Mouse (Mus musculus) olfactory bulb, adult 2 months (tissue): ENCODE data around the gene Lrrc4c. TPM values are rescaled to one million over a fixed set of nuclear protein-coding genes. Genes with fewer than 3 reads are reported as not detected.

Source experiments
- H3K27ac ChIP-seq: fragments of 200-500 bp; 2 replicates; pipeline ENCODE4 v1.5.1; 2012; ENCODE audit warnings: low read depth, low read length; ENCODE audit not compliant: insufficient read depth
- H3K4me1 ChIP-seq: fragments of 200-500 bp; 2 replicates; pipeline ENCODE4 v1.6.1; 2012; ENCODE audit warnings: low read length; ENCODE audit not compliant: control insufficient read depth, insufficient read depth
- H3K4me3 ChIP-seq: fragments of 200-500 bp; 2 replicates; pipeline ENCODE4 v1.5.1; 2012; ENCODE audit warnings: mild to moderate bottlenecking, low read depth, low read length, moderate library complexity; ENCODE audit not compliant: insufficient read depth
- CTCF ChIP-seq: fragments of 200-500 bp; IDR thresholded peaks from 2 replicates; pipeline ENCODE4 v1.5.1; 2012; ENCODE audit warnings: low read depth, mild to moderate bottlenecking, low read length, moderate library complexity; ENCODE audit not compliant: insufficient read depth
- POLR2A ChIP-seq: fragments of 200-500 bp; IDR thresholded peaks from 2 replicates; pipeline ENCODE4 v1.6.1; 2012; ENCODE audit warnings: mild to moderate bottlenecking, low read depth, low read length, moderate library complexity; ENCODE audit not compliant: insufficient read depth
- WGBS: fragments of 180-500 bp; shearing (Covaris S2); methylation state at CpG from one replicate; pipeline ENCODE4 v1.1.7; 2018; 5-methylcytosine and 5-hydroxymethylcytosine counted together
- polyA plus RNA-seq: library from polyadenylated mRNA; stranded (reverse); fragments of >200 nt; gene quantifications from 2 replicates; pipeline ENCODE4 v1.2.4, GENCODE M21; 2012; ENCODE audit warnings: low replicate concordance; ENCODE audit not compliant: missing spikeins, insufficient read depth, insufficient read length

Gene Lrrc4c
- polyA plus RNA-seq, 1 experiment: not detected

- Histone ChIP-seq H3K4me1 (no peaks in the 10 kb centered on the region), H3K27ac (no peak overlapping the region), H3K4me3 (no peak overlapping the region)
- TF ChIP-seq POLR2A (no peak), CTCF (no peak)
- WGBS: 64% methylated on average over 2 of the region's 2 CpGs
Observed at GRCm38 (mm10) chr2:97274651-97275050, 956.7 kb downstream of the Lrrc4c start.

- Histone ChIP-seq H3K4me1 (no peaks in the 10 kb centered on the region), H3K4me3 (no peak overlapping the region), H3K27ac (no peak overlapping the region)
- TF ChIP-seq CTCF: no peak
- TF ChIP-seq POLR2A: no peak
Observed at GRCm38 (mm10) chr2:97284986-97285385, 967.0 kb downstream of the Lrrc4c start.

GRCm38 (mm10) chr2:97294216-97294615 is 976.2 kb downstream of the Lrrc4c start:
- Histone ChIP-seq H3K4me3 (no peak overlapping the region), H3K4me1 (no peaks in the 10 kb centered on the region), H3K27ac (no peak overlapping the region)
- WGBS: 89% methylated on average over 3 of the region's 3 CpGs
- TF ChIP-seq POLR2A (no peak), CTCF (no peak)

- no peak for TF ChIP-seq POLR2A
- TF ChIP-seq CTCF: no peak
- WGBS: 53% methylated on average over 2 of the region's 2 CpGs
- Histone ChIP-seq H3K4me1 (no peaks in the 10 kb centered on the region), H3K27ac (no peak overlapping the region), H3K4me3 (no peak overlapping the region)
Observed at GRCm38 (mm10) chr2:97299704-97300103, 981.7 kb downstream of the Lrrc4c start.

GRCm38 (mm10) chr2:97318008-97318407 is 1000.0 kb downstream of the Lrrc4c start:
- WGBS: 79% methylated on average over 1 of the region's 1 CpGs
- H3K4me1 ChIP-seq: no peaks in the 10 kb centered on the region

GRCm38 (mm10) chr2:97318536-97318935 is 1000.6 kb downstream of the Lrrc4c start:
- TF ChIP-seq POLR2A (no peak), CTCF (no peak)
- 93% methylated on average over 1 of the region's 1 CpGs for WGBS
- Histone ChIP-seq H3K4me1 (no peaks in the 10 kb centered on the region), H3K4me3 (no peak overlapping the region), H3K27ac (no peak overlapping the region)

More at GRCm38 (mm10) chr2:97318008-97318407, 1000.0 kb downstream of the Lrrc4c start:
- no peak for TF ChIP-seq CTCF
- TF ChIP-seq POLR2A: no peak
- Histone ChIP-seq H3K27ac (no peak overlapping the region), H3K4me3 (no peak overlapping the region)

- no peak overlapping the region for H3K27ac ChIP-seq
- H3K4me1 ChIP-seq: no peaks in the 10 kb centered on the region
- TF ChIP-seq POLR2A: no peak
- TF ChIP-seq CTCF: no peak
- 75% methylated on average over 1 of the region's 1 CpGs for WGBS
- no peak overlapping the region for H3K4me3 ChIP-seq
Observed at GRCm38 (mm10) chr2:97332084-97332682, 1014.2 kb downstream of the Lrrc4c start.

- TF ChIP-seq POLR2A (no peak), CTCF (no peak)
- Histone ChIP-seq H3K4me3 (no peak overlapping the region), H3K27ac (no peak overlapping the region), H3K4me1 (no peaks in the 10 kb centered on the region)
- WGBS: 81% methylated on average over 4 of the region's 4 CpGs
Observed at GRCm38 (mm10) chr2:97339627-97340026, 1021.7 kb downstream of the Lrrc4c start.

- no peak overlapping the region for H3K27ac ChIP-seq
- 98% methylated on average over 2 of the region's 2 CpGs for WGBS
- no peak overlapping the region for H3K4me3 ChIP-seq
- no peak for TF ChIP-seq CTCF
- TF ChIP-seq POLR2A: no peak
- no peaks in the 10 kb centered on the region for H3K4me1 ChIP-seq
Observed at GRCm38 (mm10) chr2:97361235-97361634, 1043.3 kb downstream of the Lrrc4c start.
